Mouse (Mus musculus) cortical plate, adult 2 months (tissue): ENCODE measurements around the gene Gm49395.

Source experiments
- CTCF ChIP-seq: fragments of 200-500 bp; IDR thresholded peaks from 2 replicates; pipeline ENCODE4 v1.5.1; 2011; ENCODE audit warnings: mild to moderate bottlenecking, control low read depth, low read length; ENCODE audit not compliant: insufficient read depth; ENCODE audit errors: extremely low read depth
- POLR2A ChIP-seq: fragments of 200-500 bp; IDR thresholded peaks from 2 replicates; pipeline ENCODE4 v1.6.1; 2011; ENCODE audit warnings: mild to moderate bottlenecking, low read length, control low read depth; ENCODE audit not compliant: insufficient read depth; ENCODE audit errors: extremely low read depth

GRCm38 (mm10) chr13:115127826-115128225 is 26.1 kb upstream of the Gm49395 start:
- TF ChIP-seq CTCF = no peak
- no peak for TF ChIP-seq POLR2A
